Mouse (Mus musculus) ES-Bruce4 (cell line): ENCODE results near the gene Aars2.

Source experiments
- CTCF ChIP-seq: IDR thresholded peaks from one replicate; pipeline ENCODE4 v1.8.1; 2011; ENCODE audit warnings: low read depth, low read length
- EP300 ChIP-seq: IDR thresholded peaks from 2 replicates; pipeline ENCODE4 v1.6.1; 2011; ENCODE audit warnings: low read depth, low read length; ENCODE audit not compliant: insufficient read depth
- POLR2A ChIP-seq: IDR thresholded peaks from one replicate; pipeline ENCODE4 v1.8.1; 2011; ENCODE audit warnings: low read length; ENCODE audit not compliant: insufficient read depth

DNA sequence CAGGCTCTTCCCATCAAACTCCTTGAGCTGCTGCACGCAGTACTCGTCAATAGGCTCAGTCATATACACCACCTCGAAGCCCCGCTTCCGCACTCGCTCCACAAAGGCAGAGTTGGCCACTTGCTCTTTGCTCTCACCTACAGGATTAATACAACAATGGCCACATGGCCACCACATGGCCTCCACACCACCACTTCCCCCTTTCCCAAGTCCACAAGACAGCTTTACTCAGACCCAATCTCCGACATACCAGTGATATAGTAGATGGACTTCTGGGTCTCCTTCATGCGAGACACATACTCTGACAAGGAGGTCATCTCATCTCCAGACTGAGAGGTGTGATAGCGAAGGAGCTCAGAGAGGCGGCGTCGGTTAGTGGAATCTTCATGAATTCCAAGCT is 62.3 kb downstream of the Aars2 start:
- TF ChIP-seq POLR2A, result no peak
- TF ChIP-seq CTCF, result no peak
- no peak for TF ChIP-seq EP300
